Mouse (Mus musculus) urinary bladder, postnatal 25 days (tissue): ENCODE measurements around the gene Asb1.

ENCODE experiments used
- DNase-seq: peaks from one replicate; pipeline ENCODE4 v3.0.0; 2022; ENCODE audit warnings: low spot score

Asb1 gene

GRCm38 (mm10) chr1:91606701-91607100, 66.4 kb downstream of the Asb1 start:
- DNase-seq = no peak

- DNase-seq = no peak
Measured at GRCm38 (mm10) chr1:91607141-91607540, 66.8 kb downstream of the Asb1 start.
